Mouse (Mus musculus) forebrain, embryonic 10.5 days (tissue): ENCODE data around the gene Mapkapk3. TPM values are rescaled to one million over a fixed set of nuclear protein-coding genes. Genes with fewer than 3 reads are reported as not detected.

Experiments
- DNase-seq: peaks from one replicate; pipeline ENCODE4 v3.0.0-alpha.2; 2017; ENCODE audit warnings: low spot score; ENCODE audit errors: extremely low spot score
- H3K27ac ChIP-seq: fragments of 300-500 bp; sonication (generic); 2 replicates; pipeline ENCODE4 v1.5.1; 2016; ENCODE audit warnings: mild to moderate bottlenecking
- H3K27me3 ChIP-seq: fragments of 300-500 bp; sonication (generic); 2 replicates; pipeline ENCODE4 v1.6.1; 2016; ENCODE audit warnings: mild to moderate bottlenecking; ENCODE audit not compliant: poor library complexity, severe bottlenecking
- H3K36me3 ChIP-seq: fragments of 300-500 bp; sonication (generic); replicated peaks from 2 replicates; pipeline ENCODE4 v1.6.1; 2016; ENCODE audit warnings: mild to moderate bottlenecking, moderate library complexity
- H3K4me1 ChIP-seq: fragments of 300-500 bp; sonication (generic); 2 replicates; pipeline ENCODE4 v1.6.1; 2016
- H3K4me3 ChIP-seq: fragments of 300-500 bp; sonication (generic); 2 replicates; pipeline ENCODE4 v1.5.1; 2016; ENCODE audit warnings: mild to moderate bottlenecking, moderate library complexity
- H3K9me3 ChIP-seq: fragments of 300-500 bp; sonication (generic); 2 replicates; pipeline ENCODE4 v1.6.1; 2016; ENCODE audit warnings: mild to moderate bottlenecking, moderate library complexity
- WGBS: fragments of 180-500 bp; shearing (Covaris S2); methylation state at CpG from one replicate; pipeline ENCODE4 v1.1.7; 2016; 5-methylcytosine and 5-hydroxymethylcytosine counted together
- polyA plus RNA-seq: library from polyadenylated mRNA; unstranded; fragments of >200 nt; fragmentation: Nextera tagmentation; extraction: Ambion mirVana; gene quantifications from 2 replicates; pipeline ENCODE4 v1.2.1, GENCODE M21; 2016

The Mapkapk3 gene
- polyA plus RNA-seq, 1 experiment from 2014 or later: 5.9 TPM

DNA sequence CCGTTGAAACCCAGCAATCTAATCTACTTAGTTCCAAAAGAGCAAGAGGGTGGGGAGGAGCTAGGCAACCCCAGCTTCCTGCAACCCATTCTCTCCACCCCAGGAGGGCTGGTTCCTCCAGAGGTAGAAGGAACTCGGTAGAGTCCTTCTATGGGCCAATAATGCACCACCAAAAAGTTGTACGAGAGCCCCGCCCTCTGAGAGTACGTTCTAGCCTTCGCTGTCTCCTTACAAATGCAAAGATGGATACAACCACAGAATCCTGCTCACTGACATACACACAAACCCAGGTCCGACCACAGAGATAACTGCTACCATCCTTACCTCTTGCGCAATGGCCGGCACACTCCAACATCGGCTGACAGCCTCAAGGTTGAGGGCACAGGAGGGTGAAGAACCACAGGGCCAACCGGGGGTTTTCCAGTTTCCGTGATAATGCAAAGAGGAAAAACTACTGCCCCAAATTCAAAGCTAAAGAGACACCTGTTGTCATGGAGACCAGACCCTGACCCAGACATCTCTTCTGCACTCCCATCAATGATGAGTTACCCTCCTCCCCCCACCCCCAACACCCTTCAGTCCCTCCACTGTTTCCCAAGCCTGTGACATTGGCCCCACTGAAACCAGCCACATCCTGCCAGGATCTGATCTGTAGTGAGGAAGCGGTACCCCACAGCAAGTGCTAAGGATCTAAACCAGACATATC, 9.2 kb downstream of the Mapkapk3 start:
- no peak for DNase-seq
- 45% methylated on average over 13 of the region's 13 CpGs for WGBS
- Histone ChIP-seq H3K27ac (peak overlapping the region; percentile 65), H3K36me3 (no peaks in the 10 kb centered on the region), H3K4me1 (peaks cover 36% of the 10 kb centered on the region), H3K9me3 (no peaks in the 10 kb centered on the region), H3K27me3 (peaks cover 22% of the 10 kb centered on the region), H3K4me3 (peak overlapping the region; percentile 11; the same call in 1 of the 2 replicates)

GRCm38 (mm10) chr9:107279378-107280321, 10.0 kb downstream of the Mapkapk3 start:
- 28% methylated on average over 16 of the region's 16 CpGs for WGBS
- H3K4me3 ChIP-seq: peak overlapping the region; percentile 11; the same call in 1 of the 2 replicates

GRCm38 (mm10) chr9:107278527-107279377, 10.9 kb downstream of the Mapkapk3 start:
- DNase-seq: no peak
- H3K27ac ChIP-seq: no peak overlapping the region
- H3K4me1 ChIP-seq: peaks cover 28% of the 10 kb centered on the region
- H3K27me3 ChIP-seq: peaks cover 22% of the 10 kb centered on the region
- 60% methylated on average over 8 of the region's 8 CpGs for WGBS
- H3K9me3 ChIP-seq: no peaks in the 10 kb centered on the region
- no peak overlapping the region for H3K4me3 ChIP-seq
- H3K36me3 ChIP-seq: no peaks in the 10 kb centered on the region

More at GRCm38 (mm10) chr9:107279378-107280321, 10.0 kb downstream of the Mapkapk3 start:
- Histone ChIP-seq H3K4me1 (peaks cover 28% of the 10 kb centered on the region), H3K27me3 (peaks cover 22% of the 10 kb centered on the region), H3K9me3 (no peaks in the 10 kb centered on the region), H3K36me3 (no peaks in the 10 kb centered on the region), H3K27ac (peak overlapping the region; percentile 65)
- DNase-seq: no peak

DNA sequence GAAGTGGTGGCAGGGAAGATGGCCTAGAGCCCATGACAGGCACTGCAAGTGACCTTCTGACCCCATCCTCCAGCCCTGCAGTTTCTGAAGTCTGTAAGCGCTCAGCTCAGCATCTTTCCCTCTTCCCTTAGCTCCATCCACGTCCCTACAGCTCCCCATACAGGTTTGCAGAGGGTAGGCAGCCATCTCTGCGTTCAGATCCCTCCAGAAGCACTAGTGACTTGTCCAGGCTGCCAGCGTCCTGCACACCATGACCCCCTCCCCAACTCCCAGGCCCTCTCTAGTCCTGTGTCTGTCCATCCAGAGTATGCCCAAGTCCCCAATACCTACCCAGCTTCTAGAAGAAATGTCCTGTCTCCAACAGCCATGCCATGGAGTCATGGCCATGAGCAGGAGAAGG, 11.6 kb downstream of the Mapkapk3 start:
- no peak for DNase-seq
- Histone ChIP-seq H3K27ac (no peak overlapping the region), H3K27me3 (peaks cover 22% of the 10 kb centered on the region), H3K36me3 (no peaks in the 10 kb centered on the region), H3K4me3 (no peak overlapping the region), H3K4me1 (peaks cover 28% of the 10 kb centered on the region), H3K9me3 (no peaks in the 10 kb centered on the region)
- WGBS: 43% methylated on average over 4 of the region's 4 CpGs

- 89% methylated on average over 7 of the region's 7 CpGs for WGBS
- Histone ChIP-seq H3K4me1 (peaks cover 28% of the 10 kb centered on the region), H3K27ac (no peak overlapping the region), H3K36me3 (no peaks in the 10 kb centered on the region), H3K4me3 (no peak overlapping the region), H3K27me3 (peaks cover 22% of the 10 kb centered on the region), H3K9me3 (no peaks in the 10 kb centered on the region)
- DNase-seq: no peak
Measured at GRCm38 (mm10) chr9:107277603-107278002, 12.1 kb downstream of the Mapkapk3 start.

GRCm38 (mm10) chr9:107275710-107276109, 14.0 kb downstream of the Mapkapk3 start:
- Histone ChIP-seq H3K27me3 (peaks cover 20% of the 10 kb centered on the region), H3K4me3 (no peak overlapping the region), H3K36me3 (no peaks in the 10 kb centered on the region), H3K27ac (no peak overlapping the region), H3K4me1 (peaks cover 26% of the 10 kb centered on the region), H3K9me3 (no peaks in the 10 kb centered on the region)
- DNase-seq: no peak
- WGBS: 85% methylated on average over 5 of the region's 5 CpGs

DNA sequence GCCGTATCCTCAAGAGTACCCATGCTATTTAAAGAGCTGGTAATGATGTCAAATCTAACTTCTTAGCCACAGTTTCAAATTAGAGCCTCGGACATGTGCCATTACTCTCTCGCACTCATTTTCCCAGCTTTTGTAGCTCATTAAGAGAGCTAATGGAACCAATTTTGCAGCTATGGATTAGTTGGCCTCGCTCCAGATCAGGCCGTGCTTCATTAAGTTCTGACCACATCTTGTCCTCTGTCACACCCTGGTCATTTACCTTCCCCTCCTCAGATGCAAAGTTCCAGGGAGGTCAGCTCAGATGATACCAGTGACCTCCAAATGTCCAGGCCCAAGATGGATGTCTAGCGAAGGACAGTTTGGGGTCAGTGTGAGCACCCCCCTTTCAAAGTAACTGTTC, 14.9 kb downstream of the Mapkapk3 start:
- no peak for DNase-seq
- 86% methylated on average over 6 of the region's 6 CpGs for WGBS
- Histone ChIP-seq H3K4me3 (no peak overlapping the region), H3K27ac (no peak overlapping the region), H3K9me3 (no peaks in the 10 kb centered on the region), H3K27me3 (peaks cover 11% of the 10 kb centered on the region), H3K36me3 (no peaks in the 10 kb centered on the region), H3K4me1 (peaks cover 17% of the 10 kb centered on the region)

- DNase-seq: no peak
- 84% methylated on average over 10 of the region's 10 CpGs for WGBS
- Histone ChIP-seq H3K4me1 (peaks cover 2% of the 10 kb centered on the region; the same call in 1 of the 2 replicates), H3K27ac (no peak overlapping the region), H3K36me3 (no peaks in the 10 kb centered on the region), H3K4me3 (no peak overlapping the region), H3K27me3 (no peaks in the 10 kb centered on the region), H3K9me3 (no peaks in the 10 kb centered on the region)
Measured at GRCm38 (mm10) chr9:107273184-107273583, 16.5 kb downstream of the Mapkapk3 start.

DNA sequence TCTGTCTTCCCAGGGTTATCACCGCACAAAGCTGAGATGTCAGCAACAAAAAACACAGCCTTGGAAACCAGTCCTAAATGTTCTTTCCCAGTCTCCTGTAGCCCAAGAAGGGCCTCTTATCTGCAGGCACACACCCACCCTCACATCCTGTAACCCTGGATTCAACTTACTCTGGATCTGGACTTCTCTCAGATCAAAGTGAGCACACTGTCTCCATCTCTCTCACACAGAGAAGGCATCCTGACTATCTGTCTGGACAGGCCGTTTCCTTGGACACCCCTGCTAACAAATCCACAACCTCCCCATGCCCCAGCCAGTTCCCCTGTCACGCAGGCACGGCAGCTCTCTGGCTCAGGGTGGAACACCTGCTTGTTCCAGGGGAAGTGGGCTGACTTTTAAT, 17.4 kb downstream of the Mapkapk3 start:
- H3K36me3 ChIP-seq: no peaks in the 10 kb centered on the region
- no peak overlapping the region for H3K27ac ChIP-seq
- WGBS: 75% methylated on average over 4 of the region's 4 CpGs
- H3K9me3 ChIP-seq: no peaks in the 10 kb centered on the region
- no peak overlapping the region for H3K4me3 ChIP-seq
- DNase-seq: no peak
- H3K4me1 ChIP-seq: no peaks in the 10 kb centered on the region
- no peaks in the 10 kb centered on the region for H3K27me3 ChIP-seq

- Histone ChIP-seq H3K9me3 (no peaks in the 10 kb centered on the region), H3K4me1 (no peaks in the 10 kb centered on the region)
- WGBS: 79% methylated on average over 7 of the region's 7 CpGs
Measured at GRCm38 (mm10) chr9:107271177-107271938, 18.3 kb downstream of the Mapkapk3 start.

GRCm38 (mm10) chr9:107269772-107270171, 19.9 kb downstream of the Mapkapk3 start:
- Histone ChIP-seq H3K27ac (no peak overlapping the region), H3K4me3 (no peak overlapping the region), H3K4me1 (no peaks in the 10 kb centered on the region), H3K27me3 (no peaks in the 10 kb centered on the region), H3K36me3 (no peaks in the 10 kb centered on the region), H3K9me3 (no peaks in the 10 kb centered on the region)
- DNase-seq: no peak
- 84% methylated on average over 1 of the region's 1 CpGs for WGBS

More at GRCm38 (mm10) chr9:107271177-107271938, 18.3 kb downstream of the Mapkapk3 start:
- H3K36me3 ChIP-seq: no peaks in the 10 kb centered on the region
- no peaks in the 10 kb centered on the region for H3K27me3 ChIP-seq
- no peak overlapping the region for H3K27ac ChIP-seq
- DNase-seq: no peak
- H3K4me3 ChIP-seq: no peak overlapping the region
